8 mouse cellular contexts compared by ENCODE assay signal in genomic region chr16:36817321-36817926, GRCm38 (mm10). TPM values are rescaled to one million over a fixed set of nuclear protein-coding genes. Genes with fewer than 3 reads are reported as not detected.
A peak's percentile ranks its signal among the peaks of the same experiment; 100 is the strongest.
DNase-seq lines count a peak whose midpoint lies in the region; ATAC-seq and TF ChIP-seq lines count a peak whose summit lies in the region.

No protein-coding gene starts in this region.

- H3K4me2 ChIP-seq in forebrain, embryonic 14.5 days (ENCODE audit: low read length), result no peak overlapping the region
- no peak overlapping the region for H3K4me2 ChIP-seq in liver, embryonic 13.5 days
- H3K4me2 ChIP-seq in neural tube, embryonic 11.5 days (ENCODE audit: low read depth), result no peak overlapping the region

- 17% methylated on average over 7 of the region's 7 CpGs for WGBS in forebrain, embryonic 14.5 days
- 19% methylated on average over 7 of the region's 7 CpGs for WGBS in liver, embryonic 13.5 days (ENCODE audit: insufficient replicate concordance)
- WGBS in neural tube, embryonic 11.5 days, result 21% methylated on average over 7 of the region's 7 CpGs

- no peak overlapping the region for H3K4me3 ChIP-seq in MEL (ENCODE audit: control insufficient read depth in 1 of 2, insufficient read depth in 1 of 2, low read depth in 2 of 2, low read length in 2 of 2)
- H3K4me3 ChIP-seq in forebrain, embryonic 14.5 days (ENCODE audit: low read depth, low read length), result no peak overlapping the region
- H3K4me3 ChIP-seq in liver, embryonic 13.5 days (replicated peaks), result no peak overlapping the region
- no peak overlapping the region for H3K4me3 ChIP-seq in neural tube, embryonic 11.5 days (ENCODE audit: low read depth, low read length)

- TF ChIP-seq CTCF in MEL (IDR thresholded peaks at IDR 0.05 in 2 of 3, conservative IDR thresholded peaks at IDR 0.05 in 1 of 3; ENCODE audit: control insufficient read depth in 1 of 3, insufficient read depth in 1 of 3, low read depth in 2 of 3, low read length in 3 of 3, poor library complexity in 1 of 3, severe bottlenecking in 1 of 3), result peak; percentile 41 to 87 (median 44)

- no peak overlapping the region for H3K9ac ChIP-seq in MEL (ENCODE audit: control insufficient read depth, low read depth, low read length, poor library complexity, severe bottlenecking)
- H3K9ac ChIP-seq in forebrain, embryonic 14.5 days (ENCODE audit: low read length), result no peak overlapping the region
- no peak overlapping the region for H3K9ac ChIP-seq in liver, embryonic 13.5 days
- no peak overlapping the region for H3K9ac ChIP-seq in neural tube, embryonic 11.5 days (ENCODE audit: low read length)

- H3K4me1 ChIP-seq in MEL (ENCODE audit: control insufficient read depth in 1 of 2, insufficient read depth in 2 of 2, low read length in 2 of 2), result peaks cover 0 to 6% of the 10 kb centered on the region in 2 experiments; a peak in 2 of 4 replicates
- H3K4me1 ChIP-seq in forebrain, embryonic 14.5 days (ENCODE audit: control insufficient read depth, insufficient read depth, low read length), result no peaks in the 10 kb centered on the region
- peaks cover 7% of the 10 kb centered on the region; the same call in 1 of the 2 replicates for H3K4me1 ChIP-seq in liver, embryonic 13.5 days (replicated peaks)
- no peaks in the 10 kb centered on the region for H3K4me1 ChIP-seq in neural tube, embryonic 11.5 days (ENCODE audit: control insufficient read depth, insufficient read depth, low read length)

- no peak for TF ChIP-seq EP300 in MEL (IDR thresholded peaks at IDR 0.05; ENCODE audit: low read depth in 1 of 2, low read length in 2 of 2)

- no peaks in the 10 kb centered on the region for H3K79me2 ChIP-seq in MEL (ENCODE audit: control insufficient read depth, insufficient read depth, low read length, poor library complexity)

- DNase-seq in MEL (ENCODE audit: low read depth, low spot score), result peak; percentile 90
- peak; percentile 50 for DNase-seq in cerebellum, adult 11 months
- peak; percentile 95 for DNase-seq in forebrain, embryonic 14.5 days (ENCODE audit: low spot score)
- DNase-seq in heart, postnatal 10 days, result peak; percentile 76 to 79
- DNase-seq in kidney, postnatal 36 days, result peak; percentile 79 to 88
- DNase-seq in liver, embryonic 13.5 days, result peak; percentile 37
- DNase-seq in neural tube, embryonic 11.5 days (ENCODE audit: low spot score), result peak; percentile 74
- DNase-seq in telencephalon, adult 2 months (ENCODE audit: low read depth, low spot score), result peak; percentile 78

- intact Hi-C loops in heart, postnatal 10 days (cut with DNase I), result loop anchor here (1.0 to 2.0 kb wide), 3 partner anchors 93 to 344 kb away; partner anchors contain the start of gene Polq

- H3K9me3 ChIP-seq in MEL (replicated peaks; ENCODE audit: insufficient read depth, low read length), result no peaks in the 10 kb centered on the region
- H3K9me3 ChIP-seq in forebrain, embryonic 14.5 days (replicated peaks; ENCODE audit: control insufficient read depth, low read length), result no peaks in the 10 kb centered on the region
- H3K9me3 ChIP-seq in liver, embryonic 13.5 days (replicated peaks), result no peaks in the 10 kb centered on the region
- H3K9me3 ChIP-seq in neural tube, embryonic 11.5 days (ENCODE audit: control insufficient read depth, low read length), result no peaks in the 10 kb centered on the region

- H3K27ac ChIP-seq in MEL (ENCODE audit: control insufficient read depth, low read depth, low read length), result no peak overlapping the region
- no peak overlapping the region for H3K27ac ChIP-seq in forebrain, embryonic 14.5 days (ENCODE audit: low read depth, low read length)
- H3K27ac ChIP-seq in liver, embryonic 13.5 days, result no peak overlapping the region
- H3K27ac ChIP-seq in neural tube, embryonic 11.5 days (ENCODE audit: low read depth, low read length), result no peak overlapping the region

- TF ChIP-seq POLR2A in MEL (IDR thresholded peaks at IDR 0.05; ENCODE audit: control insufficient read depth in 1 of 2, insufficient read depth in 1 of 2, low read depth in 1 of 2, low read length in 2 of 2, poor library complexity in 1 of 2), result no peak

- TF ChIP-seq RAD21 in MEL (IDR thresholded peaks at IDR 0.05; ENCODE audit: low read depth, low read length), result peak; percentile 85

- peaks cover 0 to 4% of the 10 kb centered on the region in 2 experiments; a peak in 2 of 4 replicates for H3K36me3 ChIP-seq in MEL (ENCODE audit: control insufficient read depth in 1 of 2, insufficient read depth in 2 of 2, low read length in 2 of 2)
- no peaks in the 10 kb centered on the region for H3K36me3 ChIP-seq in forebrain, embryonic 14.5 days (ENCODE audit: control insufficient read depth, insufficient read depth, low read length)
- H3K36me3 ChIP-seq in liver, embryonic 13.5 days, result no peaks in the 10 kb centered on the region
- no peaks in the 10 kb centered on the region for H3K36me3 ChIP-seq in neural tube, embryonic 11.5 days (ENCODE audit: control insufficient read depth, insufficient read depth, low read length)

- peak; percentile 97 for ATAC-seq in forebrain, embryonic 14.5 days
- ATAC-seq in liver, embryonic 13.5 days (ENCODE audit: low read depth), result peak; percentile 61
- peak; percentile 81 for ATAC-seq in neural tube, embryonic 11.5 days (ENCODE audit: insufficient read depth, low FRiP score, low TSS enrichment)

- no peaks in the 10 kb centered on the region for H3K27me3 ChIP-seq in MEL (ENCODE audit: control insufficient read depth in 1 of 2, insufficient read depth in 2 of 2, low read length in 2 of 2)
- H3K27me3 ChIP-seq in forebrain, embryonic 14.5 days (replicated peaks; ENCODE audit: control insufficient read depth, insufficient read depth, low read length), result no peaks in the 10 kb centered on the region
- H3K27me3 ChIP-seq in liver, embryonic 13.5 days, result no peaks in the 10 kb centered on the region
- no peaks in the 10 kb centered on the region for H3K27me3 ChIP-seq in neural tube, embryonic 11.5 days (ENCODE audit: control insufficient read depth, insufficient read depth, low read length)

TF ChIP-seq in MEL, 35 proteins besides CTCF, POLR2A, EP300 and RAD21:
- TF ChIP-seq POLR2AphosphoS5 (IDR thresholded peaks at IDR 0.05; ENCODE audit: borderline replicate concordance, low read depth, low read length) (no peak), NRF1 (IDR thresholded peaks at IDR 0.05; ENCODE audit: insufficient read depth, low read depth, low read length, poor library complexity, severe bottlenecking) (no peak), ELF1 (IDR thresholded peaks at IDR 0.05; ENCODE audit: low read depth, low read length) (no peak), SMC3 (IDR thresholded peaks at IDR 0.05; ENCODE audit: low read depth, low read length) (peak; percentile 91), ZMIZ1 (IDR thresholded peaks at IDR 0.05; ENCODE audit: low read depth, low read length) (no peak), MYC (IDR thresholded peaks at IDR 0.05; ENCODE audit: low read depth, low read length) (peak; percentile 64; the same call in 1 of the 2 replicates), ZC3H11A (IDR thresholded peaks at IDR 0.05; ENCODE audit: low read depth, low read length) (peak; percentile 87), SIN3A (IDR thresholded peaks at IDR 0.05; ENCODE audit: low read length) (peak; percentile 50)

RNA-seq across cellular contexts. Expression of gene Iqcb1, which starts 10.8 kb away (rescaled TPM):
- total RNA-seq in MEL (2012; rRNA removed), result 8.7 and 11.2 TPM in 2 replicates
- polyA plus RNA-seq in MEL (2012; ENCODE audit: insufficient read depth in 1 of 2, insufficient read length in 2 of 2, low read depth in 1 of 2, low replicate concordance in 2 of 2, missing spikeins in 1 of 2), result 10 to 100 TPM in 1 of 2 experiments, not detected in 1; 14.2 TPM
- 53.4 and 54.7 TPM in 2 replicates for polyA plus RNA-seq in forebrain, embryonic 14.5 days (2014; fragmentation: Nextera tagmentation; extraction: Ambion mirVana)
- 10 to 100 TPM; 12.2 to 13.3 TPM for total RNA-seq in heart, postnatal 10 days (2021)
- polyA plus RNA-seq in liver, embryonic 13.5 days (2015; fragmentation: Nextera tagmentation; extraction: Ambion mirVana), result 10.2 and 10.9 TPM in 2 replicates
- polyA plus RNA-seq in neural tube, embryonic 11.5 days (2014; fragmentation: Nextera tagmentation; extraction: Ambion mirVana), result 63.6 and 66.2 TPM in 2 replicates

RNA-seq across cellular contexts. Expression of gene Slc15a2, which starts 32.7 kb away (rescaled TPM):
- total RNA-seq in MEL (2012; rRNA removed), result not detected in 2 replicates
- polyA plus RNA-seq in MEL (2012; ENCODE audit: insufficient read depth in 1 of 2, insufficient read length in 2 of 2, low read depth in 1 of 2, low replicate concordance in 2 of 2, missing spikeins in 1 of 2), result not detected
- 11.4 and 12.1 TPM in 2 replicates for polyA plus RNA-seq in forebrain, embryonic 14.5 days (2014; fragmentation: Nextera tagmentation; extraction: Ambion mirVana)
- total RNA-seq in heart, postnatal 10 days (2021), result 1 to 10 TPM; 2.4 to 4.1 TPM
- polyA plus RNA-seq in liver, embryonic 13.5 days (2015; fragmentation: Nextera tagmentation; extraction: Ambion mirVana), result 1.9 TPM in 2 replicates
- polyA plus RNA-seq in neural tube, embryonic 11.5 days (2014; fragmentation: Nextera tagmentation; extraction: Ambion mirVana), result 2.6 and 3.7 TPM in 2 replicates

RNA-seq across cellular contexts. Expression of gene Eaf2, which starts 57.4 kb away (rescaled TPM):
- total RNA-seq in MEL (2012; rRNA removed), result 0.27 and 0.65 TPM in 2 replicates
- polyA plus RNA-seq in MEL (2012; ENCODE audit: insufficient read depth in 1 of 2, insufficient read length in 2 of 2, low read depth in 1 of 2, low replicate concordance in 2 of 2, missing spikeins in 1 of 2), result under 1 TPM in 1 of 2 experiments, not detected in 1; 0.68 TPM
- 0.57 and 0.61 TPM in 2 replicates for polyA plus RNA-seq in forebrain, embryonic 14.5 days (2014; fragmentation: Nextera tagmentation; extraction: Ambion mirVana)
- under 1 TPM; 0.84 to 0.99 TPM for total RNA-seq in heart, postnatal 10 days (2021)
- 0.41 and 0.59 TPM in 2 replicates for polyA plus RNA-seq in liver, embryonic 13.5 days (2015; fragmentation: Nextera tagmentation; extraction: Ambion mirVana)
- polyA plus RNA-seq in neural tube, embryonic 11.5 days (2014; fragmentation: Nextera tagmentation; extraction: Ambion mirVana), result 0.76 and 1.2 TPM in 2 replicates

RNA-seq across cellular contexts. Expression of gene Golgb1, which starts 57.5 kb away (rescaled TPM):
- 15.8 and 16.8 TPM in 2 replicates for total RNA-seq in MEL (2012; rRNA removed)
- 10 to 100 TPM; 34.1 to 35.0 TPM for polyA plus RNA-seq in MEL (2012; ENCODE audit: insufficient read depth in 1 of 2, insufficient read length in 2 of 2, low read depth in 1 of 2, low replicate concordance in 2 of 2, missing spikeins in 1 of 2)
- 69.9 and 75.8 TPM in 2 replicates for polyA plus RNA-seq in forebrain, embryonic 14.5 days (2014; fragmentation: Nextera tagmentation; extraction: Ambion mirVana)
- total RNA-seq in heart, postnatal 10 days (2021), result 10 to 100 TPM; 38.8 to 39.5 TPM
- polyA plus RNA-seq in liver, embryonic 13.5 days (2015; fragmentation: Nextera tagmentation; extraction: Ambion mirVana), result 30.7 and 31.0 TPM in 2 replicates
- 74.2 and 79.3 TPM in 2 replicates for polyA plus RNA-seq in neural tube, embryonic 11.5 days (2014; fragmentation: Nextera tagmentation; extraction: Ambion mirVana)

Comparison
In these comparisons a context has a peak if more than half of its experiments do, and no peak if none do; other contexts are left out.
1. DNase-seq: peak in every context shown above with its lines; median percentile 95 in forebrain, embryonic 14.5 days; 90 in MEL; 84 in kidney, postnatal 36 days; 78 in telencephalon, adult 2 months; 78 in heart, postnatal 10 days; 74 in neural tube, embryonic 11.5 days; 50 in cerebellum, adult 11 months; 37 in liver, embryonic 13.5 days.